Mouse (Mus musculus) embryo, embryonic 10 days (tissue): ENCODE results near the gene Gm17783.
"Not testable (repeated sequence)": the region's sequence is repeated elsewhere in the genome, so short reads cannot be mapped to it uniquely, and the experiment has no call there.

Source experiments
- DNase-seq: peaks from one replicate; pipeline ENCODE4 v3.0.0-alpha.2; 2015; ENCODE audit warnings: low spot score

The Gm17783 gene

GRCm38 (mm10) chr16:45531950-45532349, at the start of gene Gm17783:
TSS of gene Gm17783 (minus strand) at chr16:45532050.
- no peak for DNase-seq

DNA sequence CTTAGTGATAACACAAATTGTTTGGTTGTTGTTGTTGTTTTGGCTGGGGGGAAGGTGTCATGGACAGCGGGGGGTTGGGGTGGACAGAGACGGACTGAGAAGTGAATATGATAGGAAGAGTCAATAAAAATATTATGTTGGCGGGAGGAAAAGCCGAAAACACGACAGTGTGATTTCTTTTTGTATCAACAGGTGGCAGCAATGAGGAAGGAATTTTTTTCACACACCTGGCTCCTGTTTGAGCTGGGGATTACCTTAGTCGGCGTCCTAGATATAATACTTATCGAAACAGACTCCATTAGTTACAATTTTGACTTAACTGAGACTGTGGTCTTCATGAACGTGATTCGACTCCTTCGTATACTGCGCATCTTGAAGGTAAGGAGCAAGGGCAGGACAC, 48.0 kb upstream of the Gm17783 start:
- no peak for DNase-seq

DNA sequence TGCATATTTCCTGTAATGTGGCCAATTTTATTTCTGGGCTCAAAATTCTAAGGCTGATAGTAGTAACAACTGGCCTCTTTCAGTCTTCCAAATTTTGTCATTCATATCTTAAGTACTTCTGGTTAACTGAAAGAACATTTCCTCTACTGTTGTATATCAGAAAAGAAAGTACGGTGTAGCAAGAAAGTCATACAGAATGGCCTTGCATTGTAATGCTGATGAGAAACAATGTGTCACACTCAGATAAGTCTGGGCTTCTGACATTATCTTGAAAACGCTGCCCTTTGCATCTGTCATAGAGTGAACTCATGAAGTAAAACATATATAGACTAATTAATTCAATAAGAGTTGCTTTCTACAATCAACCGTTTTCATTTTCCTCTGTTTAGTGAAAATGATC, 40.5 kb upstream of the Gm17783 start:
- DNase-seq, result no peak

DNA sequence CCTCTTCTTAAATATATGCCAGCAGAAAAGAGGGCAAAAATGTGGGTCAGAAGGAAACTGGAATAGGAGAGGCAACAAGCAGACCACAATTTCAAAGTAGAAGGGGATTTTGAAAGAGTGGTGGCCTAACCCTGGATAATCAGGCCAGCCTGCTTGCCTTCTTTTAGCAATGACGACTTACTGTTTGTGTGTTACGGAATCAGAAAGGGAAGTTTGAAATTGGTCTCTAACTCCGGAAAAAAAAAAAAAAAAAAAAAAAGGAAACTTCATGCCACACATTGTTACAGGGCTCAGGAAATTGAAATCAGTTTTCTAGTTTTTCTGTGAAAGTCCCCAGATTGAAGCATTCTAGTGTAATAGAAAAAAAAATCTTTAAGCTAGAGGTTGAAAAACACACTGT, 29.9 kb upstream of the Gm17783 start:
- no peak for DNase-seq

- DNase-seq, result no peak
Observed at GRCm38 (mm10) chr16:45551579-45551978, 19.7 kb upstream of the Gm17783 start.

DNA sequence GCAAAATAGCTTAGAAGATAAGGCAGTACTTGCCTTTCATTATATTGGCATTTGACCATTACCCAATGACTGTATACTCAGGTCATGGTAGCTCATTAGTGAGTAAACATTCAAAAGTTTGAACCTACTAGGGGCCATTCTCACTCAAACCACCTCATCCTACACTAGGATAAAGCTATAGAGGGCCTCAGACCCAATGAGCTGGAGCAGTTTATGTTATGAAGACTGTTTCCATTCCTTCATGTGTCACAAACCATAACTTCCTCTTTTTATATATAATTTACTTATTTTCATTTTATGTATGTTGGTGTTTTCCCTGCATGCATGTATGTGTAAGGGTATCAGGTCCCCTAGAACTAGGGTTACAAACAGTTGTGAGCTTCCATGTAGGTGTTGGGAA, 16.1 kb upstream of the Gm17783 start:
- DNase-seq, result no peak

DNA sequence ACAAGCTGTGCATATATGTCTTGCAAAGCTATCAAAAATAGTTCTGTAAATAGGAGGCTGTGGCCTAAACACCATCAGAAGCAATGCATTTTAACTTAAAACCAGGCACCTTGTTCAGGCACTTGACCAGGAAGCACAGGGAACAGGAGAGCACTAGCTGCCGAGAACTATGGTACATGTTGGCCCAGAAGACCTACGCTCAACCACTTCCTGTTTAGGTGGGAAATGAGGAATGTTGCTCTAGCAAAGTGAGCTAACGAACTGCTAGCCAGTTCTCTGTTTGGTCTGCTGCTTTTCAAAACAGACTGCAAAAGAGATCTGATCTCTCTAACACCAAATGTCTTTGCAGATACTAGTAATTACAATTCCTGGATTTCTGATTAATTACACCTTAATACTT, 12.5 kb upstream of the Gm17783 start:
- DNase-seq, result no peak

DNA sequence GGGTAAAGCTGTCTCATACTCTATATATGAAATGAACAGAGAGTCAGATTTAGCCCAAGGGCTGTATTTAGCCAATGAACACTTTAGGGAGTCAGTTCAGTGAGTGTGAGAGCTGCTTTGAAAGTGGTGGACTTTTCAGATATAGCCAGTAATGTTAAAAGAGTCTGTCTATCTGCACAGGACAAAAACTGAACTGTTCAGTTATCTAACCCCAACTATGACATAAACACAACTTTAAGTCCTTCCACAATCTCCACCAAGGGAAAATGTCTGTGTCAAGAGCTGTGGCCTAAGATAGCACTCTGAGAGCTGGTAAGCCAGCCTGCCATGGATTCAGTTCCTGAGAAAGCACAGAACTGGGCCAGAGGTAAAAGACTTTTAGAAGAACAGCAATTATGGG, 10.3 kb upstream of the Gm17783 start:
- no peak for DNase-seq

DNA sequence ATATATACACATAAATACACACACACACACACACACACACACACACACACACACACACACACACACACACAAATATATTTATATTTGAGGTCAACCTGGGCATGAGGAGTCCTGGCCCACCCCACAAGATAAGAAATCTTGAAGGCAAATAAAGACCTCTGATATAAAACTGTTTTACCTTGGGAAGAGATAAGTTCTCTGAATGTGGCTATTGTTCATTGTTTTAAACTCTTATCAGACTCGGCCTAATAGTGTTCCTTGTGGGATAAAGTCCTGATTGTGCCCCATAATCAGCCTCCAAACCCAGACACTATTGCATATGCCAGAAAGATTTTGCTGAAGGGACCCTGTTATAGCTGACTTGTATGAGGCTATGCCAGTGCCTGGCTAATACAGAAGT, 6.5 kb upstream of the Gm17783 start:
- DNase-seq, result not testable (repeated sequence)

GRCm38 (mm10) chr16:45535009-45535408, 3.2 kb upstream of the Gm17783 start, which contains the start of gene Slc9c1:
TSS of gene Slc9c1 (plus strand) at chr16:45535309.
- no peak for DNase-seq

GRCm38 (mm10) chr16:45525551-45525950, 6.3 kb downstream of the Gm17783 start:
- no peak for DNase-seq

DNA sequence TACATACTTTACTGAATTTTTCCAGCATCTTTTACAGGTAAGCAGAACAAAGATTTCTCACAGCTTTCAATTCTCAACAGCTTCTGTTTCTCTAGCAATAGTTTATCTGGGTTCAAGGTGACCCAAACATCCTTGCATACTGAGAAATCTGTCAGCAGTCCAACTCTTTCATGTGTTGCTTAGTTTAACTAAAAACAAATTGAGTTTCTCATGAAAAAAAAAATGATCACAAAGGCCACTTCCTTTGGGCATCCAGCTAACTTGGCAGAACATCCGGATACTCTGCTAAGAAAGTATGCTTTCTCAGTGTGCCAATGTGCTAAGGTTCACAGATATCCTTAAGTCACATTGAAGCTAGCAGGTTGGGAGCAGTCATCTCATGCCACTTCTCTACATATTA, 36.5 kb downstream of the Gm17783 start:
- DNase-seq, result no peak

- no peak for DNase-seq
Observed at GRCm38 (mm10) chr16:45492927-45493326, 38.9 kb downstream of the Gm17783 start, which contains the start of gene Gm609. TSS of gene Gm609 (minus strand) at chr16:45492969.

GRCm38 (mm10) chr16:45476991-45477390, 54.9 kb downstream of the Gm17783 start:
- no peak for DNase-seq

- DNase-seq, result not testable (repeated sequence)
Observed at GRCm38 (mm10) chr16:45471836-45472235, 60.0 kb downstream of the Gm17783 start.
